Mouse (Mus musculus): ENCODE measurements around the gene Nps.
"Not testable (repeated sequence)": the region's sequence is repeated elsewhere in the genome, so short reads cannot be mapped to it uniquely, and the experiment has no call there.

The Nps gene

GRCm38 (mm10) chr7:135258053-135258753 lies at the start of gene Nps:
Gene Nps, plus strand, starts transcription at chr7:135258703.
- not testable (repeated sequence) for DNase-seq (ENCODE audit: extremely low spot score, low spot score)

- no peak for DNase-seq (ENCODE audit: extremely low spot score, low spot score)
Measured at GRCm38 (mm10) chr7:135208947-135209567, 49.4 kb upstream of the Nps start.

GRCm38 (mm10) chr7:135210296-135210695 lies 48.2 kb upstream of the Nps start:
- DNase-seq (ENCODE audit: extremely low spot score, low spot score), result no peak

GRCm38 (mm10) chr7:135210831-135211230 lies 47.7 kb upstream of the Nps start:
- DNase-seq (ENCODE audit: extremely low spot score, low spot score), result no peak

GRCm38 (mm10) chr7:135212505-135212904 lies 46.0 kb upstream of the Nps start:
- no peak for DNase-seq (ENCODE audit: extremely low spot score, low spot score)

GRCm38 (mm10) chr7:135221475-135221874 lies 37.0 kb upstream of the Nps start:
- DNase-seq (ENCODE audit: extremely low spot score, low spot score), result no peak

- no peak for DNase-seq (ENCODE audit: extremely low spot score, low spot score)
Measured at GRCm38 (mm10) chr7:135226021-135226420, 32.5 kb upstream of the Nps start.

GRCm38 (mm10) chr7:135237152-135237551 lies 21.4 kb upstream of the Nps start:
- DNase-seq (ENCODE audit: extremely low spot score, low spot score), result peak; percentile 32

GRCm38 (mm10) chr7:135239441-135239840 lies 19.1 kb upstream of the Nps start:
- no peak for DNase-seq (ENCODE audit: extremely low spot score, low spot score)

GRCm38 (mm10) chr7:135240006-135240405 lies 18.5 kb upstream of the Nps start:
- DNase-seq (ENCODE audit: extremely low spot score, low spot score), result no peak

- DNase-seq (ENCODE audit: extremely low spot score, low spot score), result no peak
Measured at GRCm38 (mm10) chr7:135240636-135241035, 17.9 kb upstream of the Nps start.

GRCm38 (mm10) chr7:135244171-135244880 lies 14.2 kb upstream of the Nps start:
- DNase-seq (ENCODE audit: extremely low spot score, low spot score), result no peak

GRCm38 (mm10) chr7:135246386-135246785 lies 12.1 kb upstream of the Nps start:
- DNase-seq (ENCODE audit: extremely low spot score, low spot score), result no peak

GRCm38 (mm10) chr7:135253249-135253648 lies 5.3 kb upstream of the Nps start:
- no peak for DNase-seq (ENCODE audit: extremely low spot score, low spot score)

GRCm38 (mm10) chr7:135254423-135254822 lies 4.1 kb upstream of the Nps start:
- DNase-seq (ENCODE audit: extremely low spot score, low spot score), result no peak

GRCm38 (mm10) chr7:135271011-135271410 lies 12.5 kb downstream of the Nps start:
- DNase-seq (ENCODE audit: extremely low spot score, low spot score), result no peak

- DNase-seq (ENCODE audit: extremely low spot score, low spot score), result no peak
Measured at GRCm38 (mm10) chr7:135283212-135283611, 24.7 kb downstream of the Nps start.

- no peak for DNase-seq (ENCODE audit: extremely low spot score, low spot score)
Measured at GRCm38 (mm10) chr7:135289976-135290375, 31.5 kb downstream of the Nps start.

- no peak for DNase-seq (ENCODE audit: extremely low spot score, low spot score)
Measured at GRCm38 (mm10) chr7:135291646-135292236, 33.2 kb downstream of the Nps start.

GRCm38 (mm10) chr7:135294498-135294897 lies 36.0 kb downstream of the Nps start:
- DNase-seq (ENCODE audit: extremely low spot score, low spot score), result no peak

GRCm38 (mm10) chr7:135304496-135304895 lies 46.0 kb downstream of the Nps start:
- DNase-seq (ENCODE audit: extremely low spot score, low spot score), result no peak

All from neural tube, embryonic 10.5 days (tissue).